10 mouse cellular contexts compared by ENCODE assay signal in genomic region chr5:122146609-122147008, GRCm38 (mm10). TPM values are rescaled to one million over a fixed set of nuclear protein-coding genes. Genes with fewer than 3 reads are reported as not detected.
DNase-seq lines count a peak whose midpoint lies in the region; ATAC-seq and TF ChIP-seq lines count a peak whose summit lies in the region.
"Had no signal": no experiment of that assay in that cellular context is flagged by ENCODE, and none has a peak within 500 bp of the region (broad histone marks: within the 10 kb centered on the region; RNA-seq: fewer than 3 reads in every experiment).

No protein-coding gene starts in this region.

- TF ChIP-seq CTCF in E14TG2a.4 (conservative IDR thresholded peaks at IDR 0.05; ENCODE audit: low read length) = no peak

- H3K4me3 ChIP-seq in heart, embryonic 13.5 days = no peak overlapping the region
- peak overlapping the region; percentile 63 for H3K4me3 ChIP-seq in E14TG2a.4 (replicated peaks; ENCODE audit: low read length)
- H3K4me3 ChIP-seq in embryonic facial prominence, embryonic 15.5 days (replicated peaks) = no peak overlapping the region
- H3K4me3 ChIP-seq in liver, embryonic 13.5 days (replicated peaks) = no peak overlapping the region

- H3K4me2 ChIP-seq in heart, embryonic 13.5 days = 0 out of 2 replicates have a peak overlapping the region, but pooled peaks have one; percentile 60
- H3K4me2 ChIP-seq in embryonic facial prominence, embryonic 15.5 days (replicated peaks) = no peak overlapping the region
- peak overlapping the region; percentile 69 for H3K4me2 ChIP-seq in liver, embryonic 13.5 days

- no peak for ATAC-seq in heart, embryonic 13.5 days (ENCODE audit: extremely low read depth, insufficient number of reproducible peaks, low FRiP score, low TSS enrichment)
- ATAC-seq in embryonic facial prominence, embryonic 15.5 days (ENCODE audit: insufficient number of reproducible peaks, low FRiP score, low TSS enrichment, low read depth) = no peak
- no peak for ATAC-seq in liver, embryonic 13.5 days (ENCODE audit: low read depth)
- ATAC-seq in erythroid progenitor cell, adult 5-6 weeks (replicated peaks; ENCODE audit: low FRiP score, poor library complexity, severe bottlenecking) = no peak

- H3K9ac ChIP-seq in heart, embryonic 13.5 days = 0 out of 2 replicates have a peak overlapping the region, but pooled peaks have one; percentile 5
- no peak overlapping the region for H3K9ac ChIP-seq in embryonic facial prominence, embryonic 15.5 days
- H3K9ac ChIP-seq in liver, embryonic 13.5 days = no peak overlapping the region

- peaks cover 26% of the 10 kb centered on the region for H3K4me1 ChIP-seq in heart, embryonic 13.5 days
- H3K4me1 ChIP-seq in E14TG2a.4 (replicated peaks; ENCODE audit: low read depth, low read length) = peaks cover 81% of the 10 kb centered on the region
- peaks cover 13% of the 10 kb centered on the region for H3K4me1 ChIP-seq in embryonic facial prominence, embryonic 15.5 days
- peaks cover 41% of the 10 kb centered on the region for H3K4me1 ChIP-seq in liver, embryonic 13.5 days (replicated peaks)

- H3K36me3 ChIP-seq in heart, embryonic 13.5 days = no peaks in the 10 kb centered on the region
- H3K36me3 ChIP-seq in E14TG2a.4 (ENCODE audit: insufficient read depth, low read length) = no peaks in the 10 kb centered on the region
- H3K36me3 ChIP-seq in embryonic facial prominence, embryonic 15.5 days = no peaks in the 10 kb centered on the region
- H3K36me3 ChIP-seq in liver, embryonic 13.5 days = no peaks in the 10 kb centered on the region

- H3K27me3 ChIP-seq in heart, embryonic 13.5 days (replicated peaks) = no peaks in the 10 kb centered on the region
- H3K27me3 ChIP-seq in E14TG2a.4 (ENCODE audit: insufficient read depth, low read length) = no peaks in the 10 kb centered on the region
- H3K27me3 ChIP-seq in embryonic facial prominence, embryonic 15.5 days = no peaks in the 10 kb centered on the region
- no peaks in the 10 kb centered on the region for H3K27me3 ChIP-seq in liver, embryonic 13.5 days
- H3K27me3 ChIP-seq: CH12.LX had no signal

- DNase-seq in heart, adult 18-20 months = no peak
- DNase-seq in liver, embryonic 13.5 days = no peak
- DNase-seq in urinary bladder, postnatal 36 days (ENCODE audit: low spot score in 2 of 2) = no peak
- DNase-seq in embryo, embryonic 10.5 days (ENCODE audit: low spot score) = no peak

- H3K27ac ChIP-seq in heart, embryonic 13.5 days (replicated peaks) = peak overlapping the region; percentile 89
- H3K27ac ChIP-seq in embryonic facial prominence, embryonic 15.5 days (replicated peaks) = peak overlapping the region; percentile 87
- peak overlapping the region; percentile 69 for H3K27ac ChIP-seq in liver, embryonic 13.5 days

- no peaks in the 10 kb centered on the region for H3K9me3 ChIP-seq in heart, embryonic 13.5 days
- no peaks in the 10 kb centered on the region for H3K9me3 ChIP-seq in E14TG2a.4 (ENCODE audit: low read length)
- no peaks in the 10 kb centered on the region for H3K9me3 ChIP-seq in embryonic facial prominence, embryonic 15.5 days (replicated peaks)
- H3K9me3 ChIP-seq in liver, embryonic 13.5 days (replicated peaks) = no peaks in the 10 kb centered on the region

RNA-seq across cellular contexts. Expression of gene Ccdc63, which starts 6.0 kb away (rescaled TPM):
- 0.36 TPM in 1 of 2 replicates, not detected in the other for polyA plus RNA-seq in heart, embryonic 13.5 days (2015; fragmentation: Nextera tagmentation; extraction: Ambion mirVana)
- not detected for total RNA-seq in heart, adult 18-20 months (2021)
- polyA plus RNA-seq in embryonic facial prominence, embryonic 15.5 days (2015; fragmentation: Nextera tagmentation; extraction: Ambion mirVana) = 0.24 TPM in 1 of 2 replicates, not detected in the other
- polyA plus RNA-seq in liver, embryonic 13.5 days (2015; fragmentation: Nextera tagmentation; extraction: Ambion mirVana) = 0.14 TPM in 1 of 2 replicates, not detected in the other
- total RNA-seq in erythroid progenitor cell, adult 5-6 weeks (2015; ENCODE audit: low replicate concordance) = not detected in 2 replicates
- not detected in 2 replicates for total RNA-seq in erythroid progenitor cell, adult 5-6 weeks (2017; ENCODE audit: low replicate concordance)
- total RNA-seq: gastrocnemius, postnatal 36 days had no signal

RNA-seq across cellular contexts. Expression of gene Ppp1cc, which starts 11.5 kb away (rescaled TPM):
- polyA plus RNA-seq in heart, embryonic 13.5 days (2015; fragmentation: Nextera tagmentation; extraction: Ambion mirVana) = 190 and 219 TPM in 2 replicates
- 100 to 1,000 TPM; 105 to 113 TPM for total RNA-seq in heart, adult 18-20 months (2021)
- 235 and 238 TPM in 2 replicates for polyA plus RNA-seq in embryonic facial prominence, embryonic 15.5 days (2015; fragmentation: Nextera tagmentation; extraction: Ambion mirVana)
- polyA plus RNA-seq in liver, embryonic 13.5 days (2015; fragmentation: Nextera tagmentation; extraction: Ambion mirVana) = 164 and 177 TPM in 2 replicates
- 310 and 340 TPM in 2 replicates for total RNA-seq in erythroid progenitor cell, adult 5-6 weeks (2015; ENCODE audit: low replicate concordance)
- 91.1 and 263 TPM in 2 replicates for total RNA-seq in erythroid progenitor cell, adult 5-6 weeks (2017; ENCODE audit: low replicate concordance)

RNA-seq across cellular contexts. Expression of gene Myl2, which starts 45.9 kb away (rescaled TPM):
- 7,724 and 9,145 TPM in 2 replicates for polyA plus RNA-seq in heart, embryonic 13.5 days (2015; fragmentation: Nextera tagmentation; extraction: Ambion mirVana)
- total RNA-seq in heart, adult 18-20 months (2021) = over 10,000 TPM; 22,032 to 23,824 TPM
- polyA plus RNA-seq in embryonic facial prominence, embryonic 15.5 days (2015; fragmentation: Nextera tagmentation; extraction: Ambion mirVana) = 3.6 and 4.6 TPM in 2 replicates
- 0.70 and 11.9 TPM in 2 replicates for polyA plus RNA-seq in liver, embryonic 13.5 days (2015; fragmentation: Nextera tagmentation; extraction: Ambion mirVana)
- not detected in 2 replicates for total RNA-seq in erythroid progenitor cell, adult 5-6 weeks (2015; ENCODE audit: low replicate concordance)
- total RNA-seq in erythroid progenitor cell, adult 5-6 weeks (2017; ENCODE audit: low replicate concordance) = 8.2 TPM in 1 of 2 replicates, not detected in the other
- total RNA-seq: CH12.LX had no signal

RNA-seq across cellular contexts. Expression of gene Hvcn1, which starts 60.0 kb away (rescaled TPM):
- polyA plus RNA-seq in heart, embryonic 13.5 days (2015; fragmentation: Nextera tagmentation; extraction: Ambion mirVana) = 1.9 and 2.7 TPM in 2 replicates
- total RNA-seq in heart, adult 18-20 months (2021) = 1 to 10 TPM; 1.7 to 6.8 TPM
- polyA plus RNA-seq in embryonic facial prominence, embryonic 15.5 days (2015; fragmentation: Nextera tagmentation; extraction: Ambion mirVana) = 9.8 and 10.3 TPM in 2 replicates
- 1.4 and 2.1 TPM in 2 replicates for polyA plus RNA-seq in liver, embryonic 13.5 days (2015; fragmentation: Nextera tagmentation; extraction: Ambion mirVana)
- total RNA-seq in erythroid progenitor cell, adult 5-6 weeks (2015; ENCODE audit: low replicate concordance) = 24.9 and 29.8 TPM in 2 replicates
- total RNA-seq in erythroid progenitor cell, adult 5-6 weeks (2017; ENCODE audit: low replicate concordance) = 15.7 and 17.3 TPM in 2 replicates

Comparison
In these comparisons a context has a peak if more than half of its experiments do, and no peak if none do; other contexts are left out.
1. RNA of gene Myl2, which starts 45.9 kb away (polyA plus RNA-seq): 7,724 to 9,145 TPM in heart, embryonic 13.5 days; 3.6 to 4.6 TPM in embryonic facial prominence, embryonic 15.5 days and 0.70 to 11.9 TPM in liver, embryonic 13.5 days; every median in the first group is over 100 times any median in the second.
2. Peak in every context shown above with its lines, with median percentiles within 50 percentile points of each other: H3K27ac ChIP-seq.